Mouse (Mus musculus) CH12.LX (cell line): Measurements from ENCODE around the gene Abca5. TPM values are rescaled to one million over a fixed set of nuclear protein-coding genes. Genes with fewer than 3 reads are reported as not detected.

Experiments
- DNase-seq: peaks from one replicate; pipeline ENCODE4 v3.0.0-alpha.2; 2013; ENCODE audit errors: extremely low read depth
- H3K27ac ChIP-seq: 2 replicates; pipeline ENCODE4 v1.5.1; 2012; ENCODE audit warnings: low read depth, mild to moderate bottlenecking, control low read depth, moderate library complexity; ENCODE audit not compliant: insufficient read depth
- H3K27me3 ChIP-seq: replicated peaks from 2 replicates; pipeline ENCODE3; 2012; ENCODE audit warnings: inconsistent platforms
- H3K36me3 ChIP-seq, 2 experiments: replicated peaks in 1 of 2; 2 replicates each; pipeline versions ENCODE3 to v1.6.1; 2012; ENCODE audit warnings: inconsistent platforms in 1 of 2, low read length in 1 of 2, mild to moderate bottlenecking in 1 of 2, mixed read lengths in 1 of 2, moderate library complexity in 1 of 2; ENCODE audit not compliant: control insufficient read depth in 1 of 2, insufficient read depth in 1 of 2
- H3K4me1 ChIP-seq, 2 experiments: 2 replicates each; pipeline ENCODE4 v1.6.1; 2012; ENCODE audit warnings: inconsistent platforms in 1 of 2, moderate library complexity in 1 of 2; ENCODE audit not compliant: insufficient read depth in 2 of 2, control insufficient read depth in 1 of 2
- H3K4me2 ChIP-seq: 2 replicates; pipeline ENCODE4 v1.6.1; 2012; ENCODE audit warnings: low read depth, mild to moderate bottlenecking, control low read depth; ENCODE audit not compliant: poor library complexity, insufficient read depth, severe bottlenecking
- H3K4me3 ChIP-seq, 3 experiments: fragments of 150-350 bp in 1 of 3; sonication (generic) in 1 of 3; replicated peaks in 1 of 3; 2 replicates each; pipeline versions ENCODE3 to v1.5.1; 2011 to 2012; ENCODE audit warnings: low read depth in 2 of 3, low read length in 2 of 3, mild to moderate bottlenecking in 2 of 3, moderate library complexity in 2 of 3, control low read depth in 1 of 3, improper control_type of control experiment in 1 of 3, inconsistent platforms in 1 of 3, mixed read lengths in 1 of 3; ENCODE audit not compliant: poor library complexity in 1 of 3
- H3K79me2 ChIP-seq: replicated peaks from 2 replicates; pipeline ENCODE4 v1.6.1; 2012; ENCODE audit warnings: mild to moderate bottlenecking, moderate library complexity; ENCODE audit not compliant: control insufficient read depth, poor library complexity, insufficient read depth, severe bottlenecking; ENCODE audit errors: extremely low read depth
- H3K9ac ChIP-seq: 2 replicates; pipeline ENCODE4 v1.6.1; 2012; ENCODE audit warnings: low read depth, mild to moderate bottlenecking, control low read depth, moderate library complexity; ENCODE audit not compliant: insufficient read depth
- H3K9me3 ChIP-seq: replicated peaks from 2 replicates; pipeline ENCODE3; 2012; ENCODE audit warnings: low read length, inconsistent platforms, mixed read lengths
- BHLHE40 ChIP-seq: IDR thresholded peaks from 2 replicates; pipeline ENCODE4 v1.6.1; 2011; ENCODE audit warnings: mild to moderate bottlenecking, low read depth, low read length, improper control_type of control experiment
- CHD1 ChIP-seq: IDR thresholded peaks from 2 replicates; pipeline ENCODE4 v1.6.1; 2012; ENCODE audit warnings: low read depth, low read length, improper control_type of control experiment, inconsistent platforms
- CHD2 ChIP-seq: IDR thresholded peaks from 2 replicates; pipeline ENCODE4 v1.6.1; 2011; ENCODE audit warnings: low read length, improper control_type of control experiment
- E2F4 ChIP-seq: IDR thresholded peaks from 2 replicates; pipeline ENCODE4 v1.6.1; 2011; ENCODE audit warnings: low read depth, low read length, improper control_type of control experiment; ENCODE audit not compliant: insufficient replicate concordance
- ETS1 ChIP-seq: conservative IDR thresholded peaks from 2 replicates; pipeline ENCODE4 v1.6.1; 2012; ENCODE audit warnings: low read depth, mild to moderate bottlenecking, inconsistent platforms, low read length, improper control_type of control experiment, moderate library complexity
- GABPA ChIP-seq: IDR thresholded peaks from 2 replicates; pipeline ENCODE4 v1.6.1; 2012; ENCODE audit warnings: low read depth, low read length, improper control_type of control experiment, inconsistent platforms; ENCODE audit not compliant: insufficient replicate concordance
- HCFC1 ChIP-seq: IDR thresholded peaks from 2 replicates; pipeline ENCODE4 v1.6.1; 2012; ENCODE audit warnings: low read depth, mild to moderate bottlenecking, inconsistent platforms, low read length, improper control_type of control experiment
- IRF4 ChIP-seq: IDR thresholded peaks from 2 replicates; pipeline ENCODE4 v1.6.1; 2014; ENCODE audit warnings: low read depth, mild to moderate bottlenecking, inconsistent platforms, low read length, improper control_type of control experiment
- KAT2A ChIP-seq: IDR thresholded peaks from 2 replicates; pipeline ENCODE4 v1.6.1; 2012; ENCODE audit warnings: low read length, improper control_type of control experiment, inconsistent platforms; ENCODE audit not compliant: insufficient replicate concordance
- MAFK ChIP-seq: IDR thresholded peaks from 2 replicates; pipeline ENCODE4 v1.6.1; 2011; ENCODE audit warnings: low read length, improper control_type of control experiment; ENCODE audit not compliant: insufficient replicate concordance
- MAX ChIP-seq: IDR thresholded peaks from 2 replicates; pipeline ENCODE4 v1.6.1; 2011; ENCODE audit warnings: low read length, improper control_type of control experiment
- MAZ ChIP-seq: IDR thresholded peaks from 2 replicates; pipeline ENCODE4 v1.6.1; 2012; ENCODE audit warnings: low read depth, mild to moderate bottlenecking, inconsistent platforms, low read length, improper control_type of control experiment, moderate library complexity
- MXI1 ChIP-seq: IDR thresholded peaks from 2 replicates; pipeline ENCODE4 v1.6.1; 2011; ENCODE audit warnings: mild to moderate bottlenecking, low read depth, low read length, improper control_type of control experiment
- NELFE ChIP-seq: IDR thresholded peaks from 2 replicates; pipeline ENCODE4 v1.6.1; 2011; ENCODE audit warnings: low read depth, low read length, improper control_type of control experiment
- NRF1 ChIP-seq: IDR thresholded peaks from 2 replicates; pipeline ENCODE4 v1.6.1; 2014; ENCODE audit warnings: low read depth, mild to moderate bottlenecking, inconsistent platforms, low read length, improper control_type of control experiment, moderate library complexity
- PAX5 ChIP-seq: IDR thresholded peaks from 2 replicates; pipeline ENCODE4 v1.6.1; 2012; ENCODE audit warnings: low read length, inconsistent platforms, mixed read lengths
- POLR2AphosphoS2 ChIP-seq: IDR thresholded peaks from 2 replicates; pipeline ENCODE4 v1.6.1; 2011; ENCODE audit warnings: low read depth, low read length, improper control_type of control experiment
- SIN3A ChIP-seq: IDR thresholded peaks from 2 replicates; pipeline ENCODE4 v1.6.1; 2012; ENCODE audit warnings: low read length, improper control_type of control experiment, inconsistent platforms
- TBP ChIP-seq: conservative IDR thresholded peaks from 2 replicates; pipeline ENCODE4 v1.6.1; 2011; ENCODE audit warnings: low read depth, low read length, improper control_type of control experiment
- UBTF ChIP-seq: IDR thresholded peaks from 2 replicates; pipeline ENCODE4 v1.6.1; 2012; ENCODE audit warnings: low read depth, mild to moderate bottlenecking, inconsistent platforms, low read length, improper control_type of control experiment, moderate library complexity
- USF1 ChIP-seq: IDR thresholded peaks from 2 replicates; pipeline ENCODE4 v1.6.1; 2014; ENCODE audit warnings: low read depth, mild to moderate bottlenecking, inconsistent platforms, low read length, improper control_type of control experiment
- ZKSCAN1 ChIP-seq: IDR thresholded peaks from 2 replicates; pipeline ENCODE4 v1.6.1; 2012; ENCODE audit warnings: low read depth, inconsistent platforms, low read length, improper control_type of control experiment, borderline replicate concordance
- ZNF384 ChIP-seq: IDR thresholded peaks from 2 replicates; pipeline ENCODE4 v1.6.1; 2012; ENCODE audit warnings: low read depth, low read length, improper control_type of control experiment, inconsistent platforms
- dilution Hi-C: fragments of 300-500 bp; cut with MboI; formaldehyde crosslinking; loops from 2 replicates; pipeline ENCODE4 v1.14.3; 2020; ENCODE audit warnings: low sequenced_read_pairs; ENCODE audit not compliant: extremely low pct_unique_long_range_greater_than_20kb, extremely low pct_ligation_motif_present
- in situ Hi-C: fragments of 300-500 bp; cut with MboI; formaldehyde crosslinking; loops from 3 replicates; pipeline ENCODE4 v1.14.3; 2019; ENCODE audit warnings: low sequenced_read_pairs, low pct_ligation_motif_present, low pct_unique_long_range_greater_than_20kb, mixed read lengths
- polyA plus RNA-seq: library from polyadenylated mRNA; unstranded; fragments of >175 nt; gene quantifications from 2 replicates; pipeline ENCODE4 v1.2.1, GENCODE M21; 2012; ENCODE audit warnings: low read depth; ENCODE audit not compliant: insufficient read length
- total RNA-seq, 2 experiments: library from RNA; depleted of rRNA; stranded (reverse); fragments of 300-350 nt in 1 of 2; fragments of >200 nt in 1 of 2; gene quantifications; 2 replicates each; pipeline ENCODE4 v1.2.3; 2012 to 2014

The Abca5 gene
- total and polyA plus RNA-seq, 3 experiments = 5.0 to 6.2 (median 6.2) TPM

GRCm38 (mm10) chr11:110379661-110380309, 42.3 kb upstream of the Abca5 start:
- no peak overlapping the region for H3K27ac ChIP-seq
- DNase-seq = no peak
- peaks cover 8 to 35% of the 10 kb centered on the region in 2 experiments for H3K4me1 ChIP-seq
- dilution Hi-C loops = no loop called here
- TF ChIP-seq NRF1 = no peak
- TF ChIP-seq USF1 = peak; percentile 16; the same call in 1 of the 2 replicates
- TF ChIP-seq PAX5 = no peak
- no peak for TF ChIP-seq E2F4
- TF ChIP-seq, all 38 proteins: peak for 1
- Histone ChIP-seq H3K4me2 (no peak overlapping the region), H3K79me2 (no peaks in the 10 kb centered on the region), H3K9ac (no peak overlapping the region), H3K9me3 (peaks cover 3% of the 10 kb centered on the region), H3K4me3 (no peak overlapping the region), H3K36me3 (no peaks in the 10 kb centered on the region), H3K27me3 (no peaks in the 10 kb centered on the region)
- in situ Hi-C loops = no loop called here

GRCm38 (mm10) chr11:110374036-110374435, 36.5 kb upstream of the Abca5 start:
- H3K79me2 ChIP-seq = no peaks in the 10 kb centered on the region
- H3K9me3 ChIP-seq = peaks cover 3% of the 10 kb centered on the region
- DNase-seq = no peak
- dilution Hi-C loops = no loop called here
- TF ChIP-seq USF1 = no peak
- TF ChIP-seq SIN3A = no peak
- TF ChIP-seq E2F4 = no peak
- TF ChIP-seq NELFE = no peak
- no peak for TF ChIP-seq KAT2A
- TF ChIP-seq CHD1 = no peak
- TF ChIP-seq GABPA = no peak
- no peak for TF ChIP-seq MXI1
- TF ChIP-seq MAFK = no peak
- no peak overlapping the region for H3K27ac ChIP-seq
- H3K9ac ChIP-seq = no peak overlapping the region
- in situ Hi-C loops = loop anchor here (25.0 kb wide), 1 partner anchor 688 kb away; the partner anchor contains the start of gene Kcnj2
- H3K4me3 ChIP-seq = no peak overlapping the region
- no peaks in the 10 kb centered on the region for H3K36me3 ChIP-seq
- no peaks in the 10 kb centered on the region for H3K27me3 ChIP-seq
- H3K4me1 ChIP-seq = peaks cover 4 to 39% of the 10 kb centered on the region in 2 experiments; a peak in 3 of 4 replicates
- H3K4me2 ChIP-seq = no peak overlapping the region

- H3K9ac ChIP-seq = peak overlapping the region; percentile 47
- peak overlapping the region; percentile 31 to 47 (median 39) for H3K4me3 ChIP-seq
- H3K4me2 ChIP-seq = peak overlapping the region; percentile 67
- dilution Hi-C loops (no loop called here), in situ Hi-C loops (loop anchor here (25.0 kb wide), 1 partner anchor 690 kb away; the partner anchor contains the start of gene Kcnj2)
- no peaks in the 10 kb centered on the region for H3K9me3 ChIP-seq
- H3K27me3 ChIP-seq = no peaks in the 10 kb centered on the region
- peaks cover 2 to 42% of the 10 kb centered on the region in 2 experiments; a peak in 3 of 4 replicates for H3K4me1 ChIP-seq
- H3K27ac ChIP-seq = peak overlapping the region; percentile 77; the same call in 1 of the 2 replicates
- peak; percentile 81 for DNase-seq
- H3K79me2 ChIP-seq = no peaks in the 10 kb centered on the region
- H3K36me3 ChIP-seq = no peaks in the 10 kb centered on the region
- TF ChIP-seq CHD2 = no peak
- TF ChIP-seq BHLHE40 = peak; percentile 81
- TF ChIP-seq UBTF = no peak
- TF ChIP-seq ZNF384 = peak; percentile 87
- TF ChIP-seq HCFC1 = no peak
- no peak for TF ChIP-seq CHD1
- TF ChIP-seq ETS1 = peak; percentile 75
- no peak for TF ChIP-seq GABPA
- no peak for TF ChIP-seq KAT2A
- TF ChIP-seq MAZ = no peak
- TF ChIP-seq MAX = peak; percentile 32; the same call in 1 of the 2 replicates
- TF ChIP-seq POLR2AphosphoS2 = no peak
- TF ChIP-seq TBP = 0 out of 2 replicates have a peak, but pooled peaks have one; percentile 54
- peak; percentile 98 for TF ChIP-seq IRF4
- no peak for TF ChIP-seq ZKSCAN1
These were observed 34.9 kb upstream of the Abca5 start for GRCm38 (mm10) chr11:110372266-110372954.
